Mouse (Mus musculus) cerebellum, postnatal 4 days (tissue): ENCODE measurements around the gene Dpy30.

Experiments
- DNase-seq, 2 experiments: peaks; one replicate each; pipeline ENCODE4 v3.0.0; 2022; ENCODE audit warnings: low spot score in 2 of 2, mixed read lengths in 1 of 2

Dpy30 gene

DNA sequence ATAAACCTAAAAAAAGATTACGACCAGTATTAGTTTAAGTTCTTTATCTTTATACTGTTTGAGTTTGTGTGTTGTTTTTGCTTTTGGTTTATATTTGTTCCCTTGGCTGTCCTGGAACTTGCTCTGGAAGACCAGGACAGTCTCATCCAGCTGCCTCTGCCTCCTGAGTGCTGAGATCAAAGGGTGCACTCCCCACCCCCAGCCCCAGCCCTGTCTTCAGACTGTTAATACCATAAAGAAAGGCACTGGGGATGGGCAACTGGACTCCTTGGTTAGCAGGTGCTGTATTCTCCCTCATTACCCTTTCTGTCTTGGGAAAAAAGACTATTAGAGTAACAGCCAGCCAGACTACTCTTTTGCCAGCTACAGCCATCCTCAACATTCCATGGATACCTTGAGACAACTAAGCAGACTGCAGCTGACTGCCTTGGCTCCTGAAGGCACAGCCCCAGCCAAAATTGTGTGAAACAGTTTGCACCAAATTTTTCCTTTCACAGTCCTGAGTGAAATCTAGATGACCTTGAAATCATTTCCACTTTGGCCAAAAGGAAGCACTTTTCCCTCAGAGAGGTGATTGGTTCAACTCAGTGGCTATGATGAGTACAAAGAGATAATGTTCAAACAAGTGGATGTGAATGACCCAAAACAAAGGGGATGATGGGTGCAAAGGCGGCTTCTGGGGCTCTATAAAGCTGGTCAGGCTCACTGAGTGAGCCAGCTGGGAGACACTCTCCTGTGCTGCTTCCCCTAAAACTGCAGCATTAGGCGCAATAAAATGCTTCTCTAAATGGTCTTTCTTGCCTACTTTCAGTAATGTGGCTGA lies 59.2 kb downstream of the Dpy30 start:
- no peak for DNase-seq

DNA sequence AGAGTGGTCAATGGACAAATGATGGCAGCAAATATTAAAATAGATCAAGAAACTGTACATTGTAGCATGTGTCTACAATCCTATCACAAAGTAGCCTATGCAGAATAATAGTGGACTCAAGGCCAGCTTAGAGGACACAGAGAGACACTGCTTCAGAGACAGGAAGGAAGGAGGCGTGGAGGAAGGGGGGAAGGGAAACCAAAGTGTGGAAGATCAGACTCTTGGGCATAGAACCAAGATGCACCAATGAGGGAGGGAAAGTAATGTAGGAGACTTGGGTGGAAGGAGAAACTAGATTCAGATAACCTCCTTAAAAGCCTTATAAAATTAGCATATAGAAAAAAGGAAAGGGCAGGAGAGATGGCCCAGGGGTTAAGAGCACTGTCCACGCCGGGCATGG lies 61.3 kb downstream of the Dpy30 start:
- no peak for DNase-seq
